Mouse (Mus musculus) testis, adult 2 months (tissue): ENCODE measurements around the gene Tgfbr1.

Source experiments
- CTCF ChIP-seq: fragments of 200-500 bp; IDR thresholded peaks from 2 replicates; pipeline ENCODE4 v1.5.1; 2012; ENCODE audit warnings: low read depth, mild to moderate bottlenecking, inconsistent platforms, low read length, moderate library complexity; ENCODE audit not compliant: control insufficient read depth, insufficient read depth, insufficient replicate concordance
- POLR2A ChIP-seq: fragments of 200-500 bp; IDR thresholded peaks from 2 replicates; pipeline ENCODE4 v1.6.1; 2012; ENCODE audit warnings: low read depth, mild to moderate bottlenecking, inconsistent platforms, low read length, moderate library complexity; ENCODE audit not compliant: control insufficient read depth

DNA sequence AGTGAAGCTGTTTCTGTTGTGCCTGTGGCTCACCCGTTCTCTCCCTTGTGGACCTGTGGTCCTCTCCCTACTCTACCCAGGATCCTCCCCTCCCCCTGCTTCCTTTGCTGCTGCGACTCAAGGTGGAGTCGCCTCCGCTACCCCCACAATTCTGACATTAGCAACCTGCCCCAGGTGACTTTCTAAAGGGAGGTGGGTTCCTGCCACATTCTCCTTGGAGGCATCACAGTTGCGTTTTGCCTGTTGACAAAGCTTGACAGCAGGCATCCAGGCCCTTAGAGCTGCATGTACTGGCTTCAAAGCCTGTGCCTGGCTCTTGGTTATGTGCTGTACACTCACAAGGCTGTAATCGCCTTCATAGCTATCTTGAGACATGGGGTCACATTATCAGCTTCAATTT lies 85.9 kb downstream of the Tgfbr1 start:
- no peak for TF ChIP-seq CTCF
- TF ChIP-seq POLR2A = no peak
